Mouse (Mus musculus) CH12.LX (cell line): Measurements from ENCODE around the gene Fads1. TPM values are rescaled to one million over a fixed set of nuclear protein-coding genes. Genes with fewer than 3 reads are reported as not detected.

ENCODE experiments used
- DNase-seq: peaks from one replicate; pipeline ENCODE4 v3.0.0-alpha.2; 2013; ENCODE audit errors: extremely low read depth
- H3K27ac ChIP-seq: 2 replicates; pipeline ENCODE4 v1.5.1; 2012; ENCODE audit warnings: low read depth, mild to moderate bottlenecking, control low read depth, moderate library complexity; ENCODE audit not compliant: insufficient read depth
- H3K27me3 ChIP-seq: replicated peaks from 2 replicates; pipeline ENCODE3; 2012; ENCODE audit warnings: inconsistent platforms
- H3K36me3 ChIP-seq, 2 experiments: replicated peaks in 1 of 2; 2 replicates each; pipeline versions ENCODE3 to v1.6.1; 2012; ENCODE audit warnings: inconsistent platforms in 1 of 2, low read length in 1 of 2, mild to moderate bottlenecking in 1 of 2, mixed read lengths in 1 of 2, moderate library complexity in 1 of 2; ENCODE audit not compliant: control insufficient read depth in 1 of 2, insufficient read depth in 1 of 2
- H3K4me1 ChIP-seq, 2 experiments: 2 replicates each; pipeline ENCODE4 v1.6.1; 2012; ENCODE audit warnings: inconsistent platforms in 1 of 2, moderate library complexity in 1 of 2; ENCODE audit not compliant: insufficient read depth in 2 of 2, control insufficient read depth in 1 of 2
- H3K4me2 ChIP-seq: 2 replicates; pipeline ENCODE4 v1.6.1; 2012; ENCODE audit warnings: low read depth, mild to moderate bottlenecking, control low read depth; ENCODE audit not compliant: poor library complexity, insufficient read depth, severe bottlenecking
- H3K4me3 ChIP-seq, 3 experiments: fragments of 150-350 bp in 1 of 3; sonication (generic) in 1 of 3; replicated peaks in 1 of 3; 2 replicates each; pipeline versions ENCODE3 to v1.5.1; 2011 to 2012; ENCODE audit warnings: low read depth in 2 of 3, low read length in 2 of 3, mild to moderate bottlenecking in 2 of 3, moderate library complexity in 2 of 3, control low read depth in 1 of 3, improper control_type of control experiment in 1 of 3, inconsistent platforms in 1 of 3, mixed read lengths in 1 of 3; ENCODE audit not compliant: poor library complexity in 1 of 3
- H3K79me2 ChIP-seq: replicated peaks from 2 replicates; pipeline ENCODE4 v1.6.1; 2012; ENCODE audit warnings: mild to moderate bottlenecking, moderate library complexity; ENCODE audit not compliant: control insufficient read depth, poor library complexity, insufficient read depth, severe bottlenecking; ENCODE audit errors: extremely low read depth
- H3K9ac ChIP-seq: 2 replicates; pipeline ENCODE4 v1.6.1; 2012; ENCODE audit warnings: low read depth, mild to moderate bottlenecking, control low read depth, moderate library complexity; ENCODE audit not compliant: insufficient read depth
- H3K9me3 ChIP-seq: replicated peaks from 2 replicates; pipeline ENCODE3; 2012; ENCODE audit warnings: low read length, inconsistent platforms, mixed read lengths
- BHLHE40 ChIP-seq: IDR thresholded peaks from 2 replicates; pipeline ENCODE4 v1.6.1; 2011; ENCODE audit warnings: mild to moderate bottlenecking, low read depth, low read length, improper control_type of control experiment
- CHD1 ChIP-seq: IDR thresholded peaks from 2 replicates; pipeline ENCODE4 v1.6.1; 2012; ENCODE audit warnings: low read depth, low read length, improper control_type of control experiment, inconsistent platforms
- CHD2 ChIP-seq: IDR thresholded peaks from 2 replicates; pipeline ENCODE4 v1.6.1; 2011; ENCODE audit warnings: low read length, improper control_type of control experiment
- E2F4 ChIP-seq: IDR thresholded peaks from 2 replicates; pipeline ENCODE4 v1.6.1; 2011; ENCODE audit warnings: low read depth, low read length, improper control_type of control experiment; ENCODE audit not compliant: insufficient replicate concordance
- EP300 ChIP-seq: IDR thresholded peaks from 2 replicates; pipeline ENCODE4 v1.6.1; 2011; ENCODE audit warnings: low read length, improper control_type of control experiment
- IRF4 ChIP-seq: IDR thresholded peaks from 2 replicates; pipeline ENCODE4 v1.6.1; 2014; ENCODE audit warnings: low read depth, mild to moderate bottlenecking, inconsistent platforms, low read length, improper control_type of control experiment
- JUND ChIP-seq: conservative IDR thresholded peaks from 2 replicates; pipeline ENCODE4 v1.6.1; 2011; ENCODE audit warnings: low read depth, low read length, improper control_type of control experiment
- MEF2A ChIP-seq: IDR thresholded peaks from 2 replicates; pipeline ENCODE4 v1.6.1; 2014; ENCODE audit warnings: low read depth, mild to moderate bottlenecking, inconsistent platforms, low read length, improper control_type of control experiment, borderline replicate concordance
- MXI1 ChIP-seq: IDR thresholded peaks from 2 replicates; pipeline ENCODE4 v1.6.1; 2011; ENCODE audit warnings: mild to moderate bottlenecking, low read depth, low read length, improper control_type of control experiment
- MYC ChIP-seq: IDR thresholded peaks from 2 replicates; pipeline ENCODE4 v1.6.1; 2011; ENCODE audit warnings: low read depth, mild to moderate bottlenecking, improper control_type of control experiment, low read length
- PAX5 ChIP-seq: IDR thresholded peaks from 2 replicates; pipeline ENCODE4 v1.6.1; 2012; ENCODE audit warnings: low read length, inconsistent platforms, mixed read lengths
- POLR2AphosphoS2 ChIP-seq: IDR thresholded peaks from 2 replicates; pipeline ENCODE4 v1.6.1; 2011; ENCODE audit warnings: low read depth, low read length, improper control_type of control experiment
- RCOR1 ChIP-seq: conservative IDR thresholded peaks from 2 replicates; pipeline ENCODE4 v1.6.1; 2012; ENCODE audit warnings: low read depth, mild to moderate bottlenecking, inconsistent platforms, low read length, improper control_type of control experiment
- SIN3A ChIP-seq: IDR thresholded peaks from 2 replicates; pipeline ENCODE4 v1.6.1; 2012; ENCODE audit warnings: low read length, improper control_type of control experiment, inconsistent platforms
- SMC3 ChIP-seq: IDR thresholded peaks from 2 replicates; pipeline ENCODE4 v1.6.1; 2011; ENCODE audit warnings: low read depth, low read length, improper control_type of control experiment
- UBTF ChIP-seq: IDR thresholded peaks from 2 replicates; pipeline ENCODE4 v1.6.1; 2012; ENCODE audit warnings: low read depth, mild to moderate bottlenecking, inconsistent platforms, low read length, improper control_type of control experiment, moderate library complexity
- USF2 ChIP-seq: conservative IDR thresholded peaks from 2 replicates; pipeline ENCODE4 v1.6.1; 2011; ENCODE audit warnings: low read depth, low read length, improper control_type of control experiment
- ZC3H11A ChIP-seq: IDR thresholded peaks from 2 replicates; pipeline ENCODE4 v1.6.1; 2012; ENCODE audit warnings: low read depth, mild to moderate bottlenecking, inconsistent platforms, low read length, improper control_type of control experiment
- ZMIZ1 ChIP-seq: IDR thresholded peaks from 2 replicates; pipeline ENCODE4 v1.6.1; 2012; ENCODE audit warnings: low read depth, mild to moderate bottlenecking, inconsistent platforms, low read length, improper control_type of control experiment
- ZNF384 ChIP-seq: IDR thresholded peaks from 2 replicates; pipeline ENCODE4 v1.6.1; 2012; ENCODE audit warnings: low read depth, low read length, improper control_type of control experiment, inconsistent platforms
- dilution Hi-C: fragments of 300-500 bp; cut with MboI; formaldehyde crosslinking; loops from 2 replicates; pipeline ENCODE4 v1.14.3; 2020; ENCODE audit warnings: low sequenced_read_pairs; ENCODE audit not compliant: extremely low pct_unique_long_range_greater_than_20kb, extremely low pct_ligation_motif_present
- in situ Hi-C: fragments of 300-500 bp; cut with MboI; formaldehyde crosslinking; loops from 3 replicates; pipeline ENCODE4 v1.14.3; 2019; ENCODE audit warnings: low sequenced_read_pairs, low pct_ligation_motif_present, low pct_unique_long_range_greater_than_20kb, mixed read lengths
- polyA plus RNA-seq: library from polyadenylated mRNA; unstranded; fragments of >175 nt; gene quantifications from 2 replicates; pipeline ENCODE4 v1.2.1, GENCODE M21; 2012; ENCODE audit warnings: low read depth; ENCODE audit not compliant: insufficient read length
- total RNA-seq, 2 experiments: library from RNA; depleted of rRNA; stranded (reverse); fragments of 300-350 nt in 1 of 2; fragments of >200 nt in 1 of 2; gene quantifications; 2 replicates each; pipeline ENCODE4 v1.2.3; 2012 to 2014

Fads1 gene
- total and polyA plus RNA-seq, 3 experiments = 30.6 to 44.7 (median 37.2) TPM

- Histone ChIP-seq H3K36me3 (peaks cover 51 to 78% of the 10 kb centered on the region in 2 experiments), H3K79me2 (no peaks in the 10 kb centered on the region), H3K27ac (no peak overlapping the region), H3K4me2 (no peak overlapping the region), H3K9ac (no peak overlapping the region), H3K4me1 (no peaks in the 10 kb centered on the region; a peak in 1 of 4 replicates), H3K9me3 (no peaks in the 10 kb centered on the region), H3K27me3 (no peaks in the 10 kb centered on the region), H3K4me3 (no peak overlapping the region)
- no peak for TF ChIP-seq CHD1
- no peak for TF ChIP-seq MEF2A
- no peak for TF ChIP-seq MYC
- no peak for TF ChIP-seq MXI1
- no peak for TF ChIP-seq BHLHE40
- TF ChIP-seq CHD2 = no peak
- TF ChIP-seq ZC3H11A = no peak
- no peak for DNase-seq
- dilution Hi-C loops (no loop called here), in situ Hi-C loops (no loop called here)
Observed at GRCm38 (mm10) chr19:10210885-10211284, 28.2 kb downstream of the Fads1 start.

- Histone ChIP-seq H3K9me3 (no peaks in the 10 kb centered on the region), H3K27ac (no peak overlapping the region), H3K79me2 (no peaks in the 10 kb centered on the region), H3K4me1 (no peaks in the 10 kb centered on the region), H3K36me3 (peaks cover 25 to 48% of the 10 kb centered on the region in 2 experiments), H3K9ac (no peak overlapping the region), H3K4me3 (no peak overlapping the region), H3K27me3 (peaks cover 11% of the 10 kb centered on the region), H3K4me2 (no peak overlapping the region)
- in situ Hi-C loops (no loop called here), dilution Hi-C loops (no loop called here)
- no peak for DNase-seq
- TF ChIP-seq ZNF384 = no peak
- TF ChIP-seq UBTF = no peak
- TF ChIP-seq ZMIZ1 = no peak
- no peak for TF ChIP-seq BHLHE40
- TF ChIP-seq ZC3H11A = no peak
- no peak for TF ChIP-seq CHD2
- no peak for TF ChIP-seq CHD1
- no peak for TF ChIP-seq JUND
- TF ChIP-seq IRF4 = no peak
- TF ChIP-seq EP300 = no peak
- TF ChIP-seq PAX5 = no peak
- no peak for TF ChIP-seq SIN3A
- no peak for TF ChIP-seq SMC3
- no peak for TF ChIP-seq RCOR1
- TF ChIP-seq POLR2AphosphoS2 = no peak
- TF ChIP-seq E2F4 = no peak
- TF ChIP-seq USF2 = no peak
Observed at GRCm38 (mm10) chr19:10213796-10214471, 31.2 kb downstream of the Fads1 start.
